Mouse (Mus musculus) MEL (cell line): ENCODE measurements at regions not wholly inside any gene's neighbourhood (a gene's known extent, or its start where the extent isn't known, plus 50 kb on each side); places are given as distances from the start of the nearest gene placed in this dataset.

Source experiments
- DNase-seq: peaks from one replicate; pipeline ENCODE4 v3.0.0; 2011; ENCODE audit warnings: low read depth, low spot score
- H3K27ac ChIP-seq: 2 replicates; pipeline ENCODE4 v1.5.1; 2012; ENCODE audit warnings: low read depth, mild to moderate bottlenecking, control low read depth, low read length, moderate library complexity; ENCODE audit not compliant: control insufficient read depth
- H3K27me3 ChIP-seq, 2 experiments: fragments of 150-350 bp in 1 of 2; sonication (generic) in 1 of 2; 2 replicates each; pipeline ENCODE4 v1.6.1; 2012; ENCODE audit warnings: low read length in 2 of 2, mild to moderate bottlenecking in 2 of 2, improper control_type of control experiment in 1 of 2, moderate library complexity in 1 of 2; ENCODE audit not compliant: insufficient read depth in 2 of 2, control insufficient read depth in 1 of 2
- H3K36me3 ChIP-seq, 2 experiments: 2 replicates each; pipeline ENCODE4 v1.6.1; 2012 to 2014; ENCODE audit warnings: low read length in 2 of 2, improper control_type of control experiment in 1 of 2, inconsistent platforms in 1 of 2, mild to moderate bottlenecking in 1 of 2; ENCODE audit not compliant: insufficient read depth in 2 of 2, control insufficient read depth in 1 of 2
- H3K4me1 ChIP-seq, 2 experiments: fragments of 150-350 bp in 1 of 2; sonication (generic) in 1 of 2; 2 replicates each; pipeline ENCODE4 v1.6.1; 2012; ENCODE audit warnings: low read length in 2 of 2, improper control_type of control experiment in 1 of 2, mild to moderate bottlenecking in 1 of 2; ENCODE audit not compliant: insufficient read depth in 2 of 2, control insufficient read depth in 1 of 2
- H3K4me3 ChIP-seq, 2 experiments: fragments of 150-350 bp in 1 of 2; sonication (generic) in 1 of 2; 2 replicates each; pipeline ENCODE4 v1.5.1; 2012; ENCODE audit warnings: low read depth in 2 of 2, low read length in 2 of 2, mild to moderate bottlenecking in 2 of 2, moderate library complexity in 2 of 2, control low read depth in 1 of 2, improper control_type of control experiment in 1 of 2; ENCODE audit not compliant: control insufficient read depth in 1 of 2, insufficient read depth in 1 of 2
- H3K79me2 ChIP-seq: 2 replicates; pipeline ENCODE4 v1.6.1; 2012; ENCODE audit warnings: mild to moderate bottlenecking, low read length, moderate library complexity; ENCODE audit not compliant: control insufficient read depth, poor library complexity, insufficient read depth
- H3K9ac ChIP-seq: 2 replicates; pipeline ENCODE4 v1.6.1; 2012; ENCODE audit warnings: low read depth, mild to moderate bottlenecking, control low read depth, low read length, moderate library complexity; ENCODE audit not compliant: control insufficient read depth, poor library complexity, severe bottlenecking
- H3K9me3 ChIP-seq: fragments of 150-350 bp; sonication (generic); replicated peaks from 2 replicates; pipeline ENCODE4 v1.6.1; 2012; ENCODE audit warnings: mild to moderate bottlenecking, low read length, improper control_type of control experiment, moderate library complexity; ENCODE audit not compliant: insufficient read depth
- BHLHE40 ChIP-seq: IDR thresholded peaks from 2 replicates; pipeline ENCODE4 v1.6.1; 2012; ENCODE audit warnings: low read depth, mild to moderate bottlenecking, inconsistent platforms, low read length, improper control_type of control experiment, borderline replicate concordance
- CHD1 ChIP-seq: IDR thresholded peaks from 2 replicates; pipeline ENCODE4 v1.6.1; 2012; ENCODE audit warnings: low read depth, mild to moderate bottlenecking, inconsistent platforms, low read length, improper control_type of control experiment
- ELF1 ChIP-seq: IDR thresholded peaks from 2 replicates; pipeline ENCODE4 v1.6.1; 2014; ENCODE audit warnings: low read depth, mild to moderate bottlenecking, inconsistent platforms, low read length, improper control_type of control experiment, moderate library complexity
- EP300 ChIP-seq, 2 experiments: IDR thresholded peaks; 2 replicates each; pipeline ENCODE4 v1.6.1; 2011; ENCODE audit warnings: improper control_type of control experiment in 2 of 2, low read length in 2 of 2, low read depth in 1 of 2, mild to moderate bottlenecking in 1 of 2
- ETS1 ChIP-seq: IDR thresholded peaks from 2 replicates; pipeline ENCODE4 v1.6.1; 2012; ENCODE audit warnings: low read depth, mild to moderate bottlenecking, inconsistent platforms, low read length, improper control_type of control experiment, moderate library complexity
- GABPA ChIP-seq: IDR thresholded peaks from 2 replicates; pipeline ENCODE4 v1.6.1; 2012; ENCODE audit warnings: low read depth, mild to moderate bottlenecking, inconsistent platforms, low read length, improper control_type of control experiment, moderate library complexity
- GATA1 ChIP-seq: IDR thresholded peaks from 2 replicates; pipeline ENCODE4 v1.6.1; 2011; ENCODE audit warnings: low read depth, low read length, improper control_type of control experiment
- JUND ChIP-seq: IDR thresholded peaks from 2 replicates; pipeline ENCODE4 v1.6.1; 2011; ENCODE audit warnings: low read depth, mild to moderate bottlenecking, improper control_type of control experiment, low read length
- KAT2A ChIP-seq: conservative IDR thresholded peaks from 2 replicates; pipeline ENCODE4 v1.6.1; 2012; ENCODE audit warnings: low read depth, low read length, improper control_type of control experiment, inconsistent platforms
- MAFK ChIP-seq: IDR thresholded peaks from 2 replicates; pipeline ENCODE4 v1.6.1; 2011; ENCODE audit warnings: low read depth, mild to moderate bottlenecking, low read length, improper control_type of control experiment, borderline replicate concordance
- MAZ ChIP-seq: IDR thresholded peaks from 2 replicates; pipeline ENCODE4 v1.6.1; 2012; ENCODE audit warnings: low read depth, mild to moderate bottlenecking, inconsistent platforms, low read length, improper control_type of control experiment
- MYB ChIP-seq: IDR thresholded peaks from 2 replicates; pipeline ENCODE4 v1.6.1; 2011; ENCODE audit warnings: mild to moderate bottlenecking, low read depth, low read length, improper control_type of control experiment
- NELFE ChIP-seq: IDR thresholded peaks from 2 replicates; pipeline ENCODE4 v1.6.1; 2011; ENCODE audit warnings: low read depth, low read length, improper control_type of control experiment
- NRF1 ChIP-seq: IDR thresholded peaks from 2 replicates; pipeline ENCODE4 v1.6.1; 2014; ENCODE audit warnings: low read depth, mild to moderate bottlenecking, inconsistent platforms, low read length, improper control_type of control experiment, moderate library complexity; ENCODE audit not compliant: poor library complexity, insufficient read depth, severe bottlenecking
- POLR2AphosphoS5 ChIP-seq: IDR thresholded peaks from 2 replicates; pipeline ENCODE4 v1.6.1; 2012; ENCODE audit warnings: low read depth, borderline replicate concordance, mild to moderate bottlenecking, inconsistent platforms, low read length, moderate library complexity, mixed read lengths
- RCOR1 ChIP-seq: IDR thresholded peaks from 2 replicates; pipeline ENCODE4 v1.6.1; 2012; ENCODE audit warnings: low read depth, mild to moderate bottlenecking, inconsistent platforms, low read length, improper control_type of control experiment
- TBP ChIP-seq: IDR thresholded peaks from 2 replicates; pipeline ENCODE4 v1.8.0; 2011; ENCODE audit warnings: low read depth, low read length, improper control_type of control experiment
- USF1 ChIP-seq: IDR thresholded peaks from 2 replicates; pipeline ENCODE4 v1.6.1; 2014; ENCODE audit warnings: low read depth, mild to moderate bottlenecking, inconsistent platforms, low read length, improper control_type of control experiment, moderate library complexity
- ZKSCAN1 ChIP-seq: IDR thresholded peaks from 2 replicates; pipeline ENCODE4 v1.6.1; 2012; ENCODE audit warnings: low read depth, mild to moderate bottlenecking, inconsistent platforms, low read length, improper control_type of control experiment, moderate library complexity
- ZMIZ1 ChIP-seq: IDR thresholded peaks from 2 replicates; pipeline ENCODE4 v1.6.1; 2012; ENCODE audit warnings: low read depth, mild to moderate bottlenecking, inconsistent platforms, low read length, improper control_type of control experiment, moderate library complexity

DNA sequence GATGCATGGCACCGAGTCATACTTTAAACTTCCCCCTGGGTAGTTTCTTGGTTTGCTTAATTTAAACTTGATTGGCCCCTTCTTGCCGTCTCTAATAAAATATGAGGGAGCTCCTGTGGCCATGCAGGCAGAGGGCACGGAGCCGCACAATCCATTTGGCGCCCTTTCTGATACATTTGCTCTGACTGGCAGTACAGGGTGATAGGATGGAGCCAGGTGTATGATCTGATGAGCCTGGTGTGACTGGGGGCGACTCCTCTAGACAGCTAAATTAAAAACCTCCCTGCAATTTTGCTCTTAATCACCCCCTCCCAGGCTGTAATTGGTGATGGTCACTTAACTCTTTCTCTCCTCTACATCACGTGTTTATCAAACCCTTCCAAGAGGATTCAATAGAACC lies 190.4 kb downstream of the Nr2f2 start:
- Histone ChIP-seq H3K4me1 (no peaks in the 10 kb centered on the region), H3K9me3 (no peaks in the 10 kb centered on the region), H3K9ac (no peak overlapping the region), H3K36me3 (no peaks in the 10 kb centered on the region), H3K4me3 (no peak overlapping the region), H3K27me3 (no peaks in the 10 kb centered on the region), H3K27ac (no peak overlapping the region), H3K79me2 (no peaks in the 10 kb centered on the region)
- no peak for TF ChIP-seq MYB
- no peak for TF ChIP-seq ETS1
- no peak for TF ChIP-seq GABPA
- no peak for TF ChIP-seq MAFK
- TF ChIP-seq ELF1, result no peak
- TF ChIP-seq ZMIZ1, result no peak
- no peak for TF ChIP-seq BHLHE40
- TF ChIP-seq KAT2A, result no peak
- no peak for TF ChIP-seq USF1
- TF ChIP-seq TBP, result no peak
- DNase-seq, result no peak

DNA sequence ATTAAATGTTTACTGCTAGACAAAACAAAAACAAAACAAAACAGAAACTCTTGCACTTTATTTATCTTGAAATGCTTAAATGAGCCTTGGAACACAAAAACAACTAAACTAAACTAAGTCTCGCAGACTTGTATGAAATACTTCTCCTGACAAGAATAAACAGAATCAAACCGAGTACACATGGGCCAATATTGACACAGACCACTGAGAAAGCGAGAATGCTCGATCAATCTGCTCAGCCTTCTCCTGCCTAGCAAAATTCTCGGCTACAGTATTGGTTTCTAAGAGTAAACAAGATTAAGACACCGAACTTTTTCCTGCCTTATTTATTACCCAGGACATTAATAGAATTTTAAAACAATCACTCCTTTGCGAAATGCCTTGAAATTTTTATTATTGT lies 194.1 kb downstream of the Nr2f2 start:
- DNase-seq, result no peak
- Histone ChIP-seq H3K27me3 (no peaks in the 10 kb centered on the region), H3K4me3 (no peak overlapping the region), H3K79me2 (no peaks in the 10 kb centered on the region), H3K9me3 (no peaks in the 10 kb centered on the region), H3K4me1 (no peaks in the 10 kb centered on the region), H3K36me3 (no peaks in the 10 kb centered on the region), H3K9ac (no peak overlapping the region), H3K27ac (no peak overlapping the region)
- TF ChIP-seq NRF1, result no peak

DNA sequence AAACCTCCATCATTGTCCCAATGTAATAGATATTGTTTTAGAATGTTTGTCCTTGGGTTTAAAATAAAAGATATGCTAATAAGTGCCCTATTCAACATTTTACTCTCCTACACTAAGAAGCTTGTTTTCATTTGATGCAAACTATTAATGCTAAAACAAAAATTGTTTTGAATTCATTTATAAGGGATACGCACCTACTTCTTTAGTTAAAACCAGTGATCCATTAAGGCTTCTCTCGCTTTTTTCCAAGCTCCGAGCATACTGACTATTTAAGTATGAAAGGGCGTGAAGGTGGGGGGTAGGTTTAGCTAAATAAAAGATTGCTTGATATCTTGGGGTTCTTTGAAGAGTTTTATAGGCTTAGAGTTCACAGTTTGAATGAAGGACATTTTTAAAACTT lies 195.1 kb downstream of the Nr2f2 start:
- Histone ChIP-seq H3K79me2 (no peaks in the 10 kb centered on the region), H3K9me3 (no peaks in the 10 kb centered on the region), H3K27me3 (no peaks in the 10 kb centered on the region), H3K36me3 (no peaks in the 10 kb centered on the region), H3K27ac (no peak overlapping the region), H3K4me1 (no peaks in the 10 kb centered on the region), H3K9ac (no peak overlapping the region), H3K4me3 (no peak overlapping the region)
- TF ChIP-seq POLR2AphosphoS5, result no peak
- no peak for TF ChIP-seq KAT2A
- TF ChIP-seq JUND, result no peak
- TF ChIP-seq CHD1, result no peak
- no peak for TF ChIP-seq GABPA
- no peak for TF ChIP-seq GATA1
- TF ChIP-seq NELFE, result no peak
- TF ChIP-seq ELF1, result no peak
- TF ChIP-seq MAZ, result no peak
- no peak for TF ChIP-seq USF1
- no peak for TF ChIP-seq RCOR1
- no peak for TF ChIP-seq NRF1
- TF ChIP-seq ZKSCAN1, result no peak
- no peak for TF ChIP-seq EP300 (IDR thresholded peaks at IDR 0.05; ENCODE audit: low read depth in 1 of 2, low read length in 2 of 2)
- DNase-seq, result no peak
